15 mouse cellular contexts compared by ENCODE assay signal in genomic region chr13:28455016-28455415, GRCm38 (mm10).
"Had no signal": no experiment of that assay in that cellular context is flagged by ENCODE, and none has a peak within 500 bp of the region (broad histone marks: within the 10 kb centered on the region; RNA-seq: fewer than 3 reads in every experiment).

No protein-coding gene starts in this region.

- H3K36me3 ChIP-seq: liver, embryonic 13.5 days; stomach, embryonic 15.5 days had no signal

- H3K27me3 ChIP-seq: liver, embryonic 13.5 days; stomach, embryonic 15.5 days had no signal

- ATAC-seq: intestine, embryonic 16.5 days had no signal

- H3K9ac ChIP-seq: liver, embryonic 13.5 days; stomach, embryonic 15.5 days had no signal

- H3K27ac ChIP-seq: kidney, postnatal 0 days; left cerebral cortex, adult 2 months; liver, embryonic 13.5 days; stomach, embryonic 15.5 days had no signal

- H3K9me3 ChIP-seq: liver, embryonic 13.5 days; stomach, embryonic 15.5 days had no signal

- H3K4me3 ChIP-seq: left cerebral cortex, adult 2 months; liver, embryonic 13.5 days; stomach, embryonic 15.5 days had no signal

- H3K4me2 ChIP-seq: liver, embryonic 13.5 days; stomach, embryonic 15.5 days had no signal

- DNase-seq: kidney, adult 18-20 months; kidney, postnatal 25 days; layer of hippocampus, postnatal 36 days; liver, embryonic 13.5 days; lung, adult 2 months; lung, postnatal 14 days; lung, postnatal 4 days; right cerebral cortex, adult 18-20 months; right cerebral cortex, postnatal 25 days; spleen, adult 18-20 months; thymus, postnatal 25 days had no signal

- H3K4me1 ChIP-seq: liver, embryonic 13.5 days; stomach, embryonic 15.5 days had no signal
